In the genomic region with DNA sequence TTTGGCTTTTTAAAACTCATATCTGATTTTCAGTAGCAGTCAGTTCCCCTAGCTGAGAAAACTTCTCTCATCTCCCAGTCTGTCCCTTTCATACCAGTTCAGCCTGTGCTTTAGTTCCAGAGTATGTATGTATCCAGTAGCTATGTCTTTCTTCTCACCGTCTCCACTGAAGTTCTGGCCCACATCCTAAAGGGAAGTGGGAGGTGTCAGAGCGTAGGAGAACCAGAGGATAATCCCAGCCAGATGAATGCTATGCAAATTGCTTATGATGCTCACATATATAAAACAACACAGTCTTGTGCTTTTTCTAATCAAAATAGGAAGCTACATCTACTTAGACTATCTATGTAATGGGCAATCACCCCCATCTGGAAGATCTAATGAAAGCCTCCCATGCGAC, we compare ENCODE assay signal across 27 mouse cellular contexts. TPM values are rescaled to one million over a fixed set of nuclear protein-coding genes. Genes with fewer than 3 reads are reported as not detected.
A peak's percentile ranks its signal among the peaks of the same experiment; 100 is the strongest.
DNase-seq lines count a peak whose midpoint lies in the region; TF ChIP-seq lines count a peak whose summit lies in the region.
"Had no signal": no experiment of that assay in that cellular context is flagged by ENCODE, and none has a peak within 500 bp of the region (broad histone marks: within the 10 kb centered on the region; RNA-seq: fewer than 3 reads in every experiment).

No protein-coding gene starts in this region.

- TF ChIP-seq CTCF in left cerebral cortex, adult 2 months (IDR thresholded peaks at IDR 0.05): no peak

- intact Hi-C loops in left cerebral cortex, postnatal 10 days (cut with DNase I): no loop called here
- intact Hi-C loops in left cerebral cortex, adult 2 months (cut with DNase I): no loop called here
- intact Hi-C loops in left cerebral cortex, postnatal 36 days (cut with DNase I): no loop called here
- intact Hi-C loops in gastrocnemius, postnatal 14 days (cut with DNase I; ENCODE audit: low total_unique reads): no loop called here

- H3K4me3 ChIP-seq in left cerebral cortex, adult 2 months: no peak overlapping the region
- H3K4me3 ChIP-seq: erythroblast, embryonic 14.5 days; hindbrain, embryonic 10.5 days; limb, embryonic 10.5 days; limb, embryonic 15.5 days; liver, embryonic 13.5 days; megakaryocyte, embryonic 14.5 days; midbrain, embryonic 12.5 days; myocyte; neural tube, embryonic 12.5 days had no signal

- DNase-seq in left cerebral cortex, adult 18-20 months (ENCODE audit: low spot score in 2 of 2): peak; percentile 55 to 77
- no peak for DNase-seq in left cerebral cortex, postnatal 10 days (ENCODE audit: extremely low spot score in 1 of 2, low spot score in 2 of 2)
- peak; percentile 70 to 79 for DNase-seq in frontal cortex, adult 2 months (ENCODE audit: extremely low spot score in 1 of 2, low spot score in 1 of 2)
- peak; percentile 14 to 49 for DNase-seq in left cerebral cortex, adult 2 months (ENCODE audit: extremely low spot score in 1 of 2, low spot score in 2 of 2)
- peak; percentile 46 to 72 for DNase-seq in left cerebral cortex, postnatal 36 days (ENCODE audit: low spot score in 2 of 2)
- DNase-seq in ovary, adult 18-20 months (ENCODE audit: low spot score): no peak
- no peak for DNase-seq in gastrocnemius, postnatal 14 days
- DNase-seq: adrenal gland, postnatal 14 days; cerebellum, adult 2 months; cerebellum, postnatal 14 days; forebrain, postnatal 0 days; heart, postnatal 14 days; kidney, adult 2 months; kidney, postnatal 4 days; liver, embryonic 13.5 days; lung, adult 18-20 months; lung, postnatal 4 days; thymus, postnatal 14 days had no signal

- H3K27ac ChIP-seq in left cerebral cortex, adult 2 months: no peak overlapping the region
- H3K27ac ChIP-seq: hindbrain, embryonic 10.5 days; kidney, postnatal 0 days; limb, embryonic 10.5 days; limb, embryonic 15.5 days; liver, embryonic 13.5 days; midbrain, embryonic 12.5 days; neural tube, embryonic 12.5 days had no signal

RNA-seq across cellular contexts. Expression of gene Pcgf5, which starts 27.0 kb away (rescaled TPM):
- 10 to 100 TPM; 30.8 to 31.9 TPM for total RNA-seq in left cerebral cortex, adult 18-20 months (2021)
- 10 to 100 TPM in 1 of 2 experiments, 1 to 10 TPM in 1; 9.5 to 10.5 TPM for total RNA-seq in left cerebral cortex, postnatal 10 days (2021)
- polyA plus RNA-seq in frontal cortex, adult 2 months (2012; rRNA removed): 11.0 and 11.1 TPM in 2 replicates
- 10 to 100 TPM; 27.8 to 28.1 TPM for total RNA-seq in left cerebral cortex, adult 2 months (2021)
- 10 to 100 TPM; 20.9 to 25.9 TPM for total RNA-seq in left cerebral cortex, postnatal 36 days (2021)
- 10 to 100 TPM; 14.9 to 16.5 TPM for total RNA-seq in gastrocnemius, postnatal 14 days (2021)

Comparison
In these comparisons a context has a peak if more than half of its experiments do, and no peak if none do; other contexts are left out.
1. DNase-seq: peak in left cerebral cortex, adult 18-20 months (2 of 2), frontal cortex, adult 2 months (2 of 2), left cerebral cortex, adult 2 months (2 of 2) and left cerebral cortex, postnatal 36 days (2 of 2); none in left cerebral cortex, postnatal 10 days (0 of 2), ovary, adult 18-20 months (single experiment) and gastrocnemius, postnatal 14 days (single experiment).